In genomic region chr5:9829750-9830149, GRCm38 (mm10) we compare ENCODE assay signal across 31 mouse cellular contexts.
"Had no signal": no experiment of that assay in that cellular context is flagged by ENCODE, and none has a peak within 500 bp of the region (broad histone marks: within the 10 kb centered on the region; RNA-seq: fewer than 3 reads in every experiment).

No protein-coding gene starts in this region.

- H3K27me3 ChIP-seq: limb, embryonic 12.5 days; limb, embryonic 13.5 days; limb, embryonic 15.5 days; liver, embryonic 12.5 days; liver, embryonic 13.5 days; liver, embryonic 15.5 days; lung, embryonic 15.5 days; megakaryocyte, embryonic 14.5 days; midbrain, embryonic 12.5 days; midbrain, embryonic 13.5 days; midbrain, embryonic 15.5 days had no signal

- DNase-seq: left cerebral cortex, postnatal 4 days; liver; liver, embryonic 13.5 days; liver, postnatal 0 days; lung, adult 18-20 months; lung, adult 2 months; lung, embryonic 14.5 days; lung, postnatal 10 days; lung, postnatal 14 days; lung, postnatal 4 days; midbrain, embryonic 14.5 days had no signal

- H3K4me3 ChIP-seq: left cerebral cortex, adult 2 months; limb, embryonic 10.5 days; limb, embryonic 12.5 days; limb, embryonic 13.5 days; limb, embryonic 15.5 days; liver, embryonic 12.5 days; liver, embryonic 13.5 days; liver, embryonic 15.5 days; lung, embryonic 15.5 days; megakaryocyte, embryonic 14.5 days; midbrain, embryonic 10.5 days; midbrain, embryonic 12.5 days; midbrain, embryonic 13.5 days; midbrain, embryonic 15.5 days; myocyte had no signal

- H3K36me3 ChIP-seq: limb, embryonic 10.5 days; limb, embryonic 12.5 days; limb, embryonic 13.5 days; limb, embryonic 15.5 days; liver, embryonic 12.5 days; liver, embryonic 13.5 days; liver, embryonic 15.5 days; lung, embryonic 15.5 days; midbrain, embryonic 10.5 days; midbrain, embryonic 12.5 days; midbrain, embryonic 13.5 days; midbrain, embryonic 15.5 days had no signal

- H3K4me2 ChIP-seq: limb, embryonic 12.5 days; limb, embryonic 13.5 days; limb, embryonic 15.5 days; liver, embryonic 11.5 days; liver, embryonic 12.5 days; liver, embryonic 13.5 days; liver, embryonic 15.5 days; lung, embryonic 14.5 days; lung, embryonic 15.5 days; midbrain, embryonic 11.5 days; midbrain, embryonic 12.5 days; midbrain, embryonic 13.5 days; midbrain, embryonic 15.5 days had no signal

- H3K4me1 ChIP-seq: limb, embryonic 10.5 days; limb, embryonic 12.5 days; limb, embryonic 13.5 days; limb, embryonic 15.5 days; liver, embryonic 12.5 days; liver, embryonic 13.5 days; liver, embryonic 15.5 days; lung, embryonic 15.5 days; megakaryocyte, embryonic 14.5 days; midbrain, embryonic 10.5 days; midbrain, embryonic 12.5 days; midbrain, embryonic 13.5 days; midbrain, embryonic 15.5 days had no signal

- H3K9ac ChIP-seq: limb, embryonic 12.5 days; limb, embryonic 13.5 days; limb, embryonic 15.5 days; liver, embryonic 12.5 days; liver, embryonic 13.5 days; liver, embryonic 14.5 days; liver, embryonic 15.5 days; liver, postnatal 0 days; lung, embryonic 14.5 days; lung, embryonic 15.5 days; midbrain, embryonic 12.5 days; midbrain, embryonic 13.5 days; midbrain, embryonic 15.5 days had no signal

- ATAC-seq: liver, embryonic 12.5 days; liver, postnatal 0 days; lung, postnatal 0 days; midbrain, embryonic 13.5 days; midbrain, embryonic 15.5 days; midbrain, embryonic 16.5 days had no signal

- H3K9me3 ChIP-seq: limb, embryonic 10.5 days; limb, embryonic 12.5 days; limb, embryonic 13.5 days; limb, embryonic 15.5 days; liver, embryonic 12.5 days; liver, embryonic 13.5 days; liver, embryonic 15.5 days; lung, embryonic 15.5 days; megakaryocyte, embryonic 14.5 days; midbrain, embryonic 10.5 days; midbrain, embryonic 12.5 days; midbrain, embryonic 13.5 days; midbrain, embryonic 15.5 days had no signal

- H3K27ac ChIP-seq: left cerebral cortex, adult 2 months; limb, embryonic 10.5 days; limb, embryonic 12.5 days; limb, embryonic 13.5 days; limb, embryonic 15.5 days; liver, embryonic 12.5 days; liver, embryonic 13.5 days; liver, embryonic 14.5 days; liver, embryonic 15.5 days; lung, embryonic 15.5 days; macrophage; midbrain, embryonic 10.5 days; midbrain, embryonic 12.5 days; midbrain, embryonic 13.5 days; midbrain, embryonic 15.5 days had no signal
